In the genomic region with DNA sequence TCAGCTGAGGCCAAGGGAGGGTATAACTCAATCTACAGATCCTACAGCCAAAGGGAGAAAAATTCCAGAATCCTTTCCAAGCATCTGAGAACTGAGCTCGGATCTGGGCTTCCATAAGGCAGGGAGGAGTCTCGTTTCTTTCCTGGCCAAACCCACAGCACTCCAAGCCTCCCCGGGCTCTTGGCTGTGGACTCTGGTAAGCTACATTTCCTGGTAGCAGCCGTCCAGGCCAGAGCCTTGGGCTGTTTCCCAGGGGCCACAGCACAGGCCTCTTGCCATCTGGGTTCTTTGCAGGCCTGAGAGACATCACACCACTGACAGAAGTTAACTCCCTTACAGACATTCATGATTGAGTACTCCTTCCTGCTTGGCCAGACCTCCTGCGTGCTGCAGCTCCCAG, we compare ENCODE assay signal across 10 mouse cellular contexts.
A peak's percentile ranks its signal among the peaks of the same experiment; 100 is the strongest.
DNase-seq lines count a peak whose midpoint lies in the region; ATAC-seq and TF ChIP-seq lines count a peak whose summit lies in the region.
"Had no signal": no experiment of that assay in that cellular context is flagged by ENCODE, and none has a peak within 500 bp of the region (broad histone marks: within the 10 kb centered on the region; RNA-seq: fewer than 3 reads in every experiment).

No protein-coding gene starts in this region.

- H3K4me3 ChIP-seq in heart, adult 2 months = no peak overlapping the region
- no peak overlapping the region for H3K4me3 ChIP-seq in heart, embryonic 12.5 days
- no peak overlapping the region for H3K4me3 ChIP-seq in heart, postnatal 0 days (ENCODE audit: low read depth, low read length)
- no peak overlapping the region for H3K4me3 ChIP-seq in midbrain, embryonic 15.5 days

- DNase-seq in heart, adult 2 months = peak; percentile 56
- peak; percentile 53 for DNase-seq in NIH3T3 (ENCODE audit: low read depth)
- DNase-seq in cerebellum, adult 9-11 months = peak; percentile 70
- DNase-seq in heart, postnatal 0 days (ENCODE audit: low spot score) = no peak
- no peak for DNase-seq in embryo, embryonic 10 days (ENCODE audit: low spot score)
- DNase-seq in lung, postnatal 25 days (ENCODE audit: low spot score) = no peak
- DNase-seq: lung, postnatal 4 days; thymus, adult 18-20 months had no signal

- ATAC-seq in heart, embryonic 12.5 days (ENCODE audit: insufficient number of reproducible peaks, low FRiP score) = no peak
- peak; percentile 47; the same call in 1 of the 2 replicates for ATAC-seq in heart, postnatal 0 days (ENCODE audit: insufficient read depth, low read depth)
- ATAC-seq in midbrain, embryonic 15.5 days (replicated peaks) = no peak

- 46% methylated on average over 5 of the region's 5 CpGs for WGBS in heart, adult 2 months
- 55% methylated on average over 5 of the region's 5 CpGs for WGBS in heart, embryonic 12.5 days
- 56% methylated on average over 5 of the region's 5 CpGs for whole genome bisulfite sequencing in heart, postnatal 0 days
- WGBS in midbrain, embryonic 15.5 days = 92% methylated on average over 5 of the region's 5 CpGs

- no peaks in the 10 kb centered on the region for H3K9me3 ChIP-seq in heart, embryonic 12.5 days (replicated peaks)
- no peaks in the 10 kb centered on the region for H3K9me3 ChIP-seq in heart, postnatal 0 days (replicated peaks; ENCODE audit: control insufficient read depth, low read length)
- no peaks in the 10 kb centered on the region for H3K9me3 ChIP-seq in midbrain, embryonic 15.5 days

- no peaks in the 10 kb centered on the region for H3K79me2 ChIP-seq in heart, adult 2 months (replicated peaks; ENCODE audit: control insufficient read depth, insufficient read depth, low read length)

- no peaks in the 10 kb centered on the region for H3K27me3 ChIP-seq in heart, adult 2 months (ENCODE audit: control insufficient read depth, insufficient read depth, low read length)
- H3K27me3 ChIP-seq in heart, embryonic 12.5 days (replicated peaks) = no peaks in the 10 kb centered on the region
- H3K27me3 ChIP-seq in heart, postnatal 0 days (ENCODE audit: control insufficient read depth, insufficient read depth, low read length) = no peaks in the 10 kb centered on the region
- H3K27me3 ChIP-seq in midbrain, embryonic 15.5 days (replicated peaks) = no peaks in the 10 kb centered on the region

- peaks cover 5% of the 10 kb centered on the region; the same call in 1 of the 2 replicates for H3K4me1 ChIP-seq in heart, adult 2 months (ENCODE audit: control insufficient read depth, insufficient read depth, low read length)
- H3K4me1 ChIP-seq in heart, embryonic 12.5 days (replicated peaks) = peaks cover 37% of the 10 kb centered on the region
- H3K4me1 ChIP-seq in heart, postnatal 0 days (ENCODE audit: control insufficient read depth, insufficient read depth) = no peaks in the 10 kb centered on the region; the same call in 1 of the 2 replicates
- no peaks in the 10 kb centered on the region for H3K4me1 ChIP-seq in midbrain, embryonic 15.5 days

- no peaks in the 10 kb centered on the region for H3K36me3 ChIP-seq in heart, adult 2 months (ENCODE audit: control insufficient read depth, insufficient read depth, low read length)
- peaks cover 30% of the 10 kb centered on the region for H3K36me3 ChIP-seq in heart, embryonic 12.5 days
- H3K36me3 ChIP-seq in heart, postnatal 0 days (replicated peaks; ENCODE audit: control insufficient read depth, insufficient read depth, low read length) = peaks cover 18% of the 10 kb centered on the region; the same call in 1 of the 2 replicates
- peaks cover 25% of the 10 kb centered on the region; the same call in 1 of the 2 replicates for H3K36me3 ChIP-seq in midbrain, embryonic 15.5 days (replicated peaks)

- no peak overlapping the region for H3K9ac ChIP-seq in heart, adult 2 months (ENCODE audit: low read depth, low read length)
- no peak overlapping the region for H3K9ac ChIP-seq in heart, embryonic 12.5 days
- H3K9ac ChIP-seq in heart, postnatal 0 days (replicated peaks; ENCODE audit: low read depth, low read length) = no peak overlapping the region
- no peak overlapping the region for H3K9ac ChIP-seq in midbrain, embryonic 15.5 days

- no peak overlapping the region; the same call in 1 of the 2 replicates for H3K27ac ChIP-seq in heart, adult 2 months
- H3K27ac ChIP-seq in heart, embryonic 12.5 days (ENCODE audit: poor library complexity, severe bottlenecking) = no peak overlapping the region
- no peak overlapping the region for H3K27ac ChIP-seq in heart, postnatal 0 days (ENCODE audit: low read depth)
- no peak overlapping the region for H3K27ac ChIP-seq in midbrain, embryonic 15.5 days

- TF ChIP-seq POLR2A in heart, adult 2 months (IDR thresholded peaks at IDR 0.05; ENCODE audit: insufficient read depth, low read depth, low read length) = no peak

- TF ChIP-seq CTCF in heart, adult 2 months (IDR thresholded peaks at IDR 0.05) = no peak
- no peak for TF ChIP-seq CTCF in heart, postnatal 0 days (IDR thresholded peaks at IDR 0.05; ENCODE audit: low read depth)

- intact Hi-C loops in heart, adult 2 months (cut with DNase I) = no loop called here

- no peak for TF ChIP-seq EP300 in heart, adult 2 months (IDR thresholded peaks at IDR 0.05; ENCODE audit: insufficient read depth, low read depth, low read length)
- no peak for TF ChIP-seq EP300 in heart, postnatal 0 days (IDR thresholded peaks at IDR 0.05; ENCODE audit: low read depth)

- no peak overlapping the region for H3K4me2 ChIP-seq in heart, embryonic 12.5 days
- no peak overlapping the region for H3K4me2 ChIP-seq in heart, postnatal 0 days (ENCODE audit: low read depth, low read length)
- no peak overlapping the region for H3K4me2 ChIP-seq in midbrain, embryonic 15.5 days

Comparison
In these comparisons a context has a peak if more than half of its experiments do, and no peak if none do; other contexts are left out.
1. DNase-seq: peak in heart, adult 2 months (2 of 2), NIH3T3 (single experiment) and cerebellum, adult 9-11 months (single experiment); none in heart, postnatal 0 days (single experiment), embryo, embryonic 10 days (single experiment) and lung, postnatal 25 days (single experiment).